Mouse (Mus musculus) embryonic stem cell, embryonic (primary cell): Measurements from ENCODE around the gene Gadl1.

Experiments used
- CTCF ChIA-PET, 4 experiments: fragments of 300-600 bp in 2 of 4; fragments of 350-600 bp in 2 of 4; sonication (Branson Sonifier 250); formaldehyde crosslinking; loops; one replicate each; lab custom pipeline; 2022; ENCODE audit warnings: inconsistent platforms in 2 of 4; lab: Charles Lee
- POLR2A ChIA-PET, 4 experiments: fragments of 300-600 bp in 2 of 4; fragments of 350-600 bp in 2 of 4; sonication (Branson Sonifier 250); formaldehyde crosslinking; loops; one replicate each; lab custom pipeline; 2022; ENCODE audit warnings: antibody characterized with exemption in 4 of 4, inconsistent platforms in 1 of 4; lab: Charles Lee

Gadl1 gene

DNA sequence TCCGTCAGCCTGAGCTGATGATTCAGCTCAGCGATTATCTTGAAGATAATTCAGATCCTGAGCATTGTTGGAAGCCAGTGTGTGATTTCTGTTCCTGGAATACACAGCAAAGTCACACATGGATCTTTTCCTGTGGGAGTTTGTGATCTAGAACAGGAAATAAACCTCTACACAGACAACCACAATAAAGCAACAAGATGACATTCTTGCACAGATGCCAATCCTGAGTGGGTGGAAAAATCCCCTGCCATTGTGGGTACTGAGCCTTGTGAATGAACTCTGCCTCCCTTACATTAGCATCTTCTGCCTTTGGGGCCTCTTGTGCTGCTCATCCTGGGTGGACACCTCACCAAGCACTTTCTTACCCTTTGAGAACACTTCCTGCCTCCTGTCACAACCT is 22.5 kb downstream of the Gadl1 start:
- ChIA-PET CTCF (no interaction called here), POLR2A (no interaction called here)

DNA sequence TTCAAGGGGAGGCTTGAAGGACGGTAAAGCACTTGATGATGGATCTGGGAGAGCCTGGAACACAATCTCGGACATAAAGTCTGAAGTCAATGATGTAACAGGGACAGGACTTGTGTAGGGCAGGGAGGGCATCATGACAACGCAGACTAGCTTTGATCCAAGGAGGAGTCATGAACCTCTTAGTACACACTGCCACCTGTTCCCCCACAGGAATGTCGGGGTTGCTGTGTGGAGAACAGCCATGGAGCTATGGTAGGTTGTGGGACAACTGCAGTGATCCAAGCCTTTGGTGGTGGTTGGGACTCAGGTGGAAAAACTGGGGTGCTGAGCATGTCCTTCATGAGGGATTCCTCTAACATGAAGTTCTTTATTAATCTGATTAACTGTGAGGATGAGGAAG is 23.5 kb downstream of the Gadl1 start:
- ChIA-PET CTCF (interaction anchor here in 1 of 4 experiments (0.7 kb wide), 1 partner anchor 11 kb away, joined by 3 read pairs; no protein-coding TSS in a partner anchor), POLR2A (interaction anchor here in 1 of 4 experiments (0.6 kb wide), 1 partner anchor 474 kb away, joined by 5 read pairs; no protein-coding TSS in a partner anchor)

DNA sequence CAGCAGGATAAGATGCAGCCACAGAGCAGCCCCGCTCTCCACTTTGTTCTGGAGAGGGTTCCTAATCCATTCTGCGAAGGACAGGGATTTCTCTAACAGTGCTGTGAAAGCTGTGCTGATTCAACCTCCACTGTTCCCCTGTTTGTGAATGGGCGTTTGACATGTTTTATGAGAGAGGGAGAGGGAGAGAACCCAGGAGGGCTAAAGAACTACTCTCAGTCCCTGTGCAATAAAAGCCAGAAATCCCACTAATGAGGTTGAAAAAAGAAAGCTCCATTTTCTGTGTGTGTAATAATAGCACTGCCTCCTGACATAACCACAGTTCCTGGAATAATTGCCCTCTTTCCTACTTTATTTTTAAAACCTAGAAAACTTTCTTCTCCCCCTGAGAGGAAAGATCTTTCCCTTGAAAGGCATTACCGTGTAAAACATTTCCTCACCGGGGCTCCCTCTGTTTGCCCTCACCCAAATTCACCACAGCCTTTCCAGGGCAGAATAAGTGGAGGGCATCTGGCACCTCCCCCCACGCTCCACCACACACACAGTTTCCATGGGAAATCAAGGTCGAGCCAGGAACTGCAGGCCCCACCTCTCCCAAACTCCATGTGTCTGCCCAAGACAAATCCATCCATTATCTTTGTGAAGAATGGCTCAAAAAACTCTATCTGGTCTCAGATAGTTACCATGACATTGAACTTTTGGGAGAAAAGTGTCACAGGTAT is 24.1 kb downstream of the Gadl1 start:
- CTCF ChIA-PET = interaction anchor here in 1 of 4 experiments (0.7 kb wide), 1 partner anchor 10 kb away, joined by 3 read pairs; no protein-coding TSS in a partner anchor
- POLR2A ChIA-PET = interaction anchor here in 1 of 4 experiments (0.6 kb wide), 1 partner anchor 473 kb away, joined by 5 read pairs; no protein-coding TSS in a partner anchor

DNA sequence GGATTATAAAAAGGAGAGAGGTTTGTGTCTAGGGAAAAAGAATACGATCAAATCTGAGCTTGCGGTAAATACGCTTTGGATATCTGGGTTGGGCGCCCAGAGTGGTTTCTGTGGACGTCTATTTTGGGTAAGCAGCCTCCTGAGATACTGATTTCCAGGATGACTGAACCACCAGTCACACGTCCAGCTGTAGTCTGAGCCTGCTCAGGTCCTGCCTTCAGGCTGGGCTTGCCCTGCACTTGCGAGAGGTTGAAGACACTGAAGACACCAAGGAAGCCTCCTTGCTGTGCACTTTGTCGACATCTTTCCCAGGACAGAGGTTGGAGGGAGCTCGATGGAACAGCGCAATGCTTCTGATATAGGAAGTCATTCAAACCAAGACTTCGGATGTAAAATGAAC is 25.0 kb downstream of the Gadl1 start:
- ChIA-PET CTCF (no interaction called here), POLR2A (no interaction called here)

DNA sequence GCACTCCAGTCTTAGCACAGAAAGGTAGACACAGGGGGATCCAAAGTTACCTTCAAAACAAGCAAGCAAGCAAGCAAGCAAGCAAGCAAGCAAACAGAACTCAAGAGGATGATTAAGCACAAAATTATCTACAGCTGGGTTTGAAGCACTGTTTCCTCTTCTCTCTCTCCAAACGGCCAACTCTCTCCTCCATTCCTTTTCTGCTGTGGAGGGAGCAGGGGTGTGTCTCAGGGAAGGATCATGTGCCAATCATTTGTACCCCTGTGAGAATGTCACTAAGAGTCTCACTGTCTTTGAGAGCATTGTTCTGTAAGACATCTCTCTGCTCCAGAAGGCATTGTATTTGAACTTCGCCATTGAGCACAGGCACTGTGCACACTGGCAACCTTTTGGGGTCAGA is 27.1 kb downstream of the Gadl1 start:
- POLR2A ChIA-PET = no interaction called here
- CTCF ChIA-PET = no interaction called here

DNA sequence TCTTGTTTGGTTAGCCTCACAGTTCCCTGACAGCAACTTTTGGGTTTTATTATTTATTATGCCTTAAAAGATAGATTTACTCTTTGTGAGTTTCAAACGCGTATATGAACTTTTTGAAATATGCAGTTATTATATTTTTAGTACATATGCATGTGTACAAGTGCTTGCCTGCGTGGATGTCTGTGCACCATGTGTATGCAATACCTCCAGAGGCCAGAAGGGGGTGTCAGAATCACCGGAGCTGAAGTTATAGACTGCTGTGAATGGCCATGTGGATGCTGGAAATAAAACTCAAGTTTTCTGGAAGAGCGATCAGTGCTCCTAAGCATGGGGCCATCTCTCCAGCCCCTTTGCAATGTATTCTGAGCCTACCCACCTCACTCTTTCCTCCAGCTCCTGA is 28.7 kb downstream of the Gadl1 start:
- POLR2A ChIA-PET = interaction anchor here in 1 of 4 experiments (0.7 kb wide), 1 partner anchor 446 kb away, joined by 3 read pairs; no protein-coding TSS in a partner anchor
- CTCF ChIA-PET = interaction anchor here in 1 of 4 experiments (0.6 to 1.0 kb wide), 3 partner anchors 53 to 1105 kb away, joined by 3 read pairs; no protein-coding TSS in a partner anchor

DNA sequence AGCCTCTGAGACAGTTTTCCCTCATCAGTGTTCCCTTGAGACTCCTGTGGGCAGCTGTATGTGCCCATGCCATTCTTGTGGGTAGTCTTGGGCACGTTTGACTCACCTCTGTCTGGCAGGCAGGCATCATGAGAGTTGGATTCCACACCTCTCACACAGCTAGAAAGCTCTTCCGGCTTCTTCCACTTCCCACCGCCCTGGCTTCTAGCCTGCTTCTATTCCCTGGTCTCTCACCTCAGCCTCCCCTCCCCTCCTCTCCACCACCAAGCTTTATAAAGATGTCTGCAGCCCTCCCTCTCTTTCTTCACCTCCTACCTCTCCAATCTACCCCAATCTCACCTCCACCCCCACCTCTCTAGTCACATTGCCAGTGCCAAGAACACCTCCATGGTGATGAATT is 30.2 kb downstream of the Gadl1 start:
- POLR2A ChIA-PET = no interaction called here
- CTCF ChIA-PET = no interaction called here

DNA sequence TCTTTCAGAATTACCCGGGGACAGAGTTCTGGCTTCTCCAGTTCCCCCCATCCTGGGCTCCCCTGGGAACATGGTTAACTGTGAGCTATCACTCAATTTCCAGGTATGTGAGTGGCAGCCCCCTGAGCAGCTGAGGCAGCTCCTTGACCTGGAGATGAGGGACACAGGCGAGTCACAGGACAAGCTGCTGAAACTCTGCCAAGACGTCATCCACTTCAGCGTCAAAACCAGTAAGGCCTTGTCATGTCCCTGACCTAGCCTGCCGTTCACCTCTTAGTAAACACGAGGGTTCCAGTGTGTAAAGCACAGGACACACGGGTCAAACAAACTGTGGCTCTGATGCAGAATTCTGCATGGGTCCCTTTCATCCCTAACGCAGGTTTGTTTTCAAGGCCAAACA is 31.9 kb downstream of the Gadl1 start:
- POLR2A ChIA-PET = interaction anchor here in 1 of 4 experiments (1.2 kb wide), 1 partner anchor 19 kb away, joined by 3 read pairs; no protein-coding TSS in a partner anchor
- CTCF ChIA-PET = no interaction called here

DNA sequence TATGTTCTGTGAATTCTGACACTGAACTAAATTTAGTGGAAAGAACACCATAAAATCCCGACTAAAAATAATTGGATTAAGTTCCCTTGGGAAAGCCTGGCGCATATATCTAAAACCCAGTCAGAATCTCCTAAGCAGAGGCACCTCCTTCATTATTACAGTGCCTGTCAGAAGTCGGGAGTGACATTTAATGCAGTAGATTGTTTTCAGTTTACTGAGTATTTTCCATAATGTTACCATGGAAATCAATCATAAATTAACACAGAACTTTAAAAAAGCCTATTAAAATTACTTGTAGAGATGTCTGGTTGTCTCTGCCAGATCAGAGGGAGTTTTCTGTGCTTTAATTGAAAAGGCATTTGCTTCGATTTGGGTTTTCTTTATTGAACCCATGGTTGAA is 33.2 kb downstream of the Gadl1 start:
- POLR2A ChIA-PET = no interaction called here
- CTCF ChIA-PET = no interaction called here

DNA sequence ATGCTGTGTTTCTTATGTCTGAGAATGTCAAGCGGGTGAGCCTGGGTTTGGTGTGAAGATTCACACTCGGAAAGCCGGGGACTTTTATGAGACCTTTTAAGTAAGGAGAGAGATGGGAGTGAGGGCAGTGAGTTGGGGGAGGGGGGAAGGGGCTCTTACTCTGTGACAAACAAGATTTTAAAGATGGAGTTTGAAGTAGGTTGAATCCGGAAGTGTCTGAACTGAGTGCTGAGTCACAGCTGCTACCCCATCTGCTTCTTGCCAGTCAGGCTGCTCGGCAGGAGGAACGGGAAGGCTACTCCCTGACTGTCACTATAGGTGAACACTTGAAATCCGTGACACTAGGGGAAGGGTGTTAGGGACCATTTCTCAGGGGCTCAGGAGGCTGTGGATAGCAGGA is 33.7 kb downstream of the Gadl1 start:
- CTCF ChIA-PET = interaction anchor here in 1 of 4 experiments (0.6 kb wide), 1 partner anchor 10 kb away, joined by 3 read pairs; no protein-coding TSS in a partner anchor
- POLR2A ChIA-PET = no interaction called here

DNA sequence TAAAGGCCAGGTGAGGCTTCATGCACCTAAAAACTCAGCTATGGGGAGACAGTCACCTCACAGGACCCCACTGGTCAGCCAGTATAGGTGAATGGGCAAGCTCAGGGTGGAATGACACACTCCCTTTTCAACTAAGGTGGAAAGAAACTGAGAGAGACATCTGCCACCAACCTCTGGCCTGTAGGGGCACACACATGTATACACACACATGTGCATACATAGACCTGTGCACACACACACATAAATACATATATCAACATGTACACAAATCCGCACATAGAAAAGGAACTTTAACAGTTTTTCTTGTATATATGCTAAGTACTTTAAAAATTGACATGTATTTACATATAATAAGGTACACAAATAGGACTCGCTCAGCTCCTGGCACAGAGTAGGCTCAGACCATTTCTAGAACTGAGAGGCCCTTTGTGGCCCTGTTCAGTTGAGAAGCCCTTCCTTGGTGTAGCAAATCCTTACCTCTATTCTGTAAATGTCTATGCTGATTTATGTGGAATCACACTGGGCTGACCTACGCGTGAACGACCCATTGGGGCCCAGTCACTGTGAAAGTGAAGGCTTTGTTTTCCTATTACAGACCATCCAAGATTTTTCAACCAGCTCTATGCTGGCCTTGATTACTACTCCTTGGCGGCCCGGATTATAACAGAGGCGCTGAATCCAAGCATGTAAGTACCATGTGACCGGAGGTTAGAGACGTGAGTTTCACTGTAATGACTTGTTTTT is 34.5 kb downstream of the Gadl1 start:
- POLR2A ChIA-PET = no interaction called here
- CTCF ChIA-PET = interaction anchor here in 1 of 4 experiments (0.6 kb wide), 1 partner anchor 11 kb away, joined by 3 read pairs; no protein-coding TSS in a partner anchor

DNA sequence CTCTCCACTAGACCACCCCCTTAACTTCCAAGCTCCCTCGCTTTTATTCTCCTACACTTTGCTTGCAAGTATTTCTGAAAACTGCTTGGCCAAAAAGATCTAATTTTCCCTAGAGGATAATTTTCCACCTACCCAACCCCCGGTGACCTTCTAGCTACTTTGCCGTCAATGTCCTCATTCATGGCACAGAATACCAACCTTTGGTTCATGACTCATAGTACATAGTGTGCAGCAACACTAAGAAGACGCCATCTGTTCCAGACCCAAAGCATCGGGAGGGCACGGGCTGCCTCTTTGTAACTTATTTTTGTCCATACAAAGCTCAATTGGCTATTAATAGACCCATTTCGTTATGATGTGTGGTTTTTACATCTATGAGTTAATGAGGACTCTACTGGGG is 55.8 kb downstream of the Gadl1 start:
- POLR2A ChIA-PET = interaction anchor here in 1 of 4 experiments (0.6 kb wide), 1 partner anchor 1752 kb away, joined by 3 read pairs; no protein-coding TSS in a partner anchor
- CTCF ChIA-PET = no interaction called here

DNA sequence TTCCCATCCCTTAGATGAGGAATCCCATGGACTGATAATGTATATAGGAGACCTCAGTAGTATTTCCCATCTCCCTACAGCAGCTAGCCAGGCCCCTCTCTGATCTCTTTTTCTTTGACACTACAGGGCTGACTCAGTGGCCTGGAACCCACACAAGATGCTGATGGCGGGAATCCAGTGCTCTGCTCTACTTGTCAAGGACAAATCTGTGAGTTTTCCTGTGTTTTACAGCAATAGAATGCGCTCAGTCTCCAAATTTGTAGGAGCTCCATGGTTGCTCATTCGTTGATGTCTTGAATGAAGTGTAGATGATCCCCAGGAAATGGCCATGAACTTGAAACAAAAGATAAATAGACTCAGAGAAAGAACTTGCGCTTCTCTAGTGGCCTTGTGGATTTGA is 56.9 kb downstream of the Gadl1 start:
- ChIA-PET POLR2A (interaction anchor here in 1 of 4 experiments (1.1 kb wide), 1 partner anchor 8 kb away, joined by 5 read pairs; no protein-coding TSS in a partner anchor), CTCF (no interaction called here)

DNA sequence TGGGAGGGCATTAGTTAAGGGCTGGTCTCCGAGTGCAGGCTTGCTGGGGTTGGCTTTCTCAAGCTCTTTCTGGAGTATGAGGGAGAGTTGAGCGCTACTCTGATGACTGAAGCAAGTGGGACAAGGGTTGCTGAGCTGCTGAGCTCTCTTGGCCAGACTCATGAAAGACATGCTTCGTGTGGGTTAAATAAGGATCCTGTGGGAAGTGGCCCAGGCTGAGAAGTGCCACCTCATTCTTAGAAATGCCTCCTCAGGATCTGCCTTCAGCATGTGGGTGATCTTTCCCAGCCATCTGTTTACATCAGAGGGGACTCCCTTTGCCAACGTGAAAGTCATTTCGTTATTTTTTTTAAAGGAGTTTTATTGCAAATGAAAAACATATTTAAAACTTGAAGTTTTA is 57.5 kb downstream of the Gadl1 start:
- POLR2A ChIA-PET = interaction anchor here in 1 of 4 experiments (1.1 kb wide), 1 partner anchor 9 kb away, joined by 5 read pairs; no protein-coding TSS in a partner anchor
- CTCF ChIA-PET = no interaction called here

DNA sequence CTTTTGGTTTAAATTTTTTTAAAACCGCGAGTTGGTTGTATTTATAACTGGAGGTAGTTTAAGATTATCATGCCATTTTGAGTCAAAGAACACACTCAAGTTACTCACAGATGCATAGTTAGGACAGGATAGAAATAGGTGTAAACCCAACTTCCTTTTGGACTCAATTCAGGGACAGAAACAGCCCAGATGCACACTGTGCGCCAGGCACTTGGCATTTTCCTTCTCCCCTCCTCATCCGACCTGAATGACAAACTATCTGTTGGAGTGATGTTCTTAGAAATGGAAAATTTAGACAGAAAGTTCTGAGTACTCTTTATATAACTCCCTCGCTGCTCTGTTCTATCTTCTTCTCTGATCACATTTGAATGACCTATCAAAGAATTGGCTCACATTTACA is 58.4 kb downstream of the Gadl1 start:
- POLR2A ChIA-PET = no interaction called here
- CTCF ChIA-PET = no interaction called here

DNA sequence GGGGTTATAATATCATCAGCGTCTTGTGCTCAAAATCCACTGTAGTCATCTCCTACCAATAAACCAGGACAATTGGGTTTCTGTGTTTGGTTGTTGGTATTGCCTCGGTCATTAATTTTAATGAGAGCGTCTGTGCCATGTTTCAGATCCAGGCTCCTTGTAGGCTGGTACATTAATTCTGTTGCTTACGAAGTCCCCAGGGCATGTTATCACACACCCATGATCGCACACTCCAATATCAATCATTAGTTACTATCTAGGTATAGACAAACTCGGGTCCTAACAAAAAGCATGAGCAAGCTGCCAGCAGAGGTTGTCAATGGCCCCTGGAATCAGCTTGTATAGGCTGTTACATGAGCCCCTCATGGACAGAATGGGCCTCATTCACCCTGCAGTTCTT is 67.6 kb downstream of the Gadl1 start:
- ChIA-PET POLR2A (no interaction called here), CTCF (no interaction called here)

DNA sequence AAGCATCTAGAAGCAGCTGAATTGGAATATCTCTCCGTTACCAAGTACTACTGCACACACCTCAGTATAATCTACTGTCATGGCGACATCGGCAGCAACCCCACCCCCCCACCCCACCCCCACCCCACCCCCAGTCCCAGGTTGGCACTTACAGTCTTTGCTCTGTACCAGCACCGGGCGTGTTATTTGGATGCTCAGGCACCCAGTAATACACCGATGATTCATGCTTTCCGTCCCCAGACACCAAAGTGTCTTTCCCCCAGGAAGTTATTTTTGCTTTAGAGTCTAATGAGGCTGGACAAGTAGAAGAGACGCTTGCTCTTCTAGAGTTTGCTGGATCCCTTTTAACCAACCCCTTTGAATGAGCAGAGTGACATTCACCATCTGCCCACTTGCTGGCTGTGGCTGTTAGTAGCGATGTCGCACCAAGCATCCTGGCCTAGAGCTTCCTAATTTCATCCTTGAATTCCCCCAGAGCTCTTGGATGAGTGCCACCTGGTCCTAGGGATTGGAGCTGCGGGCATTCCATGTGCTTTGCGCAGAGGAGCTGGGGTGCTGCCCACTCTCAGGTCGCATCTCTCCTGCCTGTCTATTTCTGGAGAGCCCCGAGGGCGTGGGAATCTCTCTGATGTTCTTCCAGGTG is 68.5 kb downstream of the Gadl1 start:
- POLR2A ChIA-PET = no interaction called here
- CTCF ChIA-PET = interaction anchor here in 1 of 4 experiments (1.1 kb wide), 1 partner anchor 13 kb away, joined by 4 read pairs; no protein-coding TSS in a partner anchor

DNA sequence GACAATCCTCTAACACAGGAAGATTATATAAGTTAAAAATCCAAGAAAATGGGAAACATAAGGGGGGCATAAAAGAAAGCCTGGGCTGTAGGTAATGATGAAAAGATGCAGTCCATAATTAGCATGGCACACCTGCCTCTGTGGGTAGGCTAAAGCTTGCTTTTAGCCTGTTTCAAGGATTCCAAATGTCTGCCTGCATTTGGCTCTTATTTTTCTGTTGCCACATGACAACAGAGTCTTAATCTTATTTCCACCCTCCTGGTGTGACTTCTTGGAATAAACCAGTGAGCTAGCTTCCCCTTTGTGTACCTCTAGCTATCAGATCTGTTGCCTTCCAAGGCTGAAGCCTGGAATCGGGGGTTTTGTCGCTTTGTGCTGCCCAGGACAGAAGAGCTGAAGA is 69.2 kb downstream of the Gadl1 start:
- ChIA-PET CTCF (interaction anchor here in 1 of 4 experiments (1.1 kb wide), 1 partner anchor 12 kb away, joined by 4 read pairs; no protein-coding TSS in a partner anchor), POLR2A (no interaction called here)

DNA sequence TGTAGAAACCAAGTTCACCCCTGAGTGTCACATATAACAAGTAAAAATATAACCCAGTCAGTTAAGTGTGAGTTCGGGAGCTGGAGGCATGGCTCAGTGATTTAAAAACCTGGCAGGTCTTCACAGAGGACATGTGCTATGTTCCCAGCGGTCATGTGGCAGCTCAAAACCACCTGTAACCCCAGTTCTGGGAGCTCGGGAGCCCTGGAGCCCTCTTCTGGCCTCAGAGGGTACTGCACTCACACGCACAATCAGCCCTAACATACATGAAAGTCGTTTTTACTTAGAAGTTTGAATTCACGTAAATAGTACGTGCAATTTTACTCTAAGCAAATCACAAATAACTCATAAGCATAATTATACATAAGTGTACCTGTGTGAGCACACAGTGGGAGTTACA is 81.4 kb downstream of the Gadl1 start:
- CTCF ChIA-PET = interaction anchor here in 3 of 4 experiments (0.5 to 1.4 kb wide), 7 partner anchors 11 to 226 kb away, joined by 3 to 5 read pairs (median 4); no protein-coding TSS in a partner anchor
- POLR2A ChIA-PET = interaction anchor here in 1 of 4 experiments (0.7 kb wide), 1 partner anchor 265 kb away, joined by 4 read pairs; no protein-coding TSS in a partner anchor
